Mouse (Mus musculus): ENCODE measurements around the gene Brsk1.

Gene Brsk1

GRCm38 (mm10) chr7:4690387-4690786 lies at the start of gene Brsk1:
Brsk1 (plus strand) TSS chr7:4690604.
- peak; percentile 89 for DNase-seq

GRCm38 (mm10) chr7:4641155-4641554 lies 49.2 kb upstream of the Brsk1 start:
- no peak for DNase-seq

- DNase-seq: no peak
Observed at GRCm38 (mm10) chr7:4641956-4642355, 48.4 kb upstream of the Brsk1 start.

- DNase-seq: no peak
Observed at GRCm38 (mm10) chr7:4643225-4643624, 47.2 kb upstream of the Brsk1 start.

DNA sequence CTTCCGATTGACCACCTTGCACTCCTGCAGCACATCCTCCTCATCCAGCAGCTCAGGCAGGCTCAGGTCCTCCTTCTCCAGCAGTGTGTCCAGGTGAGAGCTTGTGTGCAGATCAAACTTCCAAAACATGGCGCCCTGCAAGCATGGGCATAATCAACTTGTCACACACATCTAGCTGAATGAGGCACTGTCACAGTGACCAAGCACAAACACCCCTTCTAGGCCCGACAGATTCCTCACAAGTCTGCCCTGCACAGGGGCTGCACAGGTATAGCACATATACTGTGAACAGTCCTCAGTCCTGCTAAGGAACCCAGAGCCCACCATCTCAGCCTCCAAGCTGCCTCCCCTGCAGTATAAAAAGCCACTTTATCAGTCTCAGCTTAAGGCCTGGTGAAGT lies 43.6 kb upstream of the Brsk1 start:
- DNase-seq: no peak

GRCm38 (mm10) chr7:4647291-4647690 lies 43.1 kb upstream of the Brsk1 start:
- DNase-seq: no peak

GRCm38 (mm10) chr7:4647992-4648391 lies 42.4 kb upstream of the Brsk1 start:
- DNase-seq: no peak

DNA sequence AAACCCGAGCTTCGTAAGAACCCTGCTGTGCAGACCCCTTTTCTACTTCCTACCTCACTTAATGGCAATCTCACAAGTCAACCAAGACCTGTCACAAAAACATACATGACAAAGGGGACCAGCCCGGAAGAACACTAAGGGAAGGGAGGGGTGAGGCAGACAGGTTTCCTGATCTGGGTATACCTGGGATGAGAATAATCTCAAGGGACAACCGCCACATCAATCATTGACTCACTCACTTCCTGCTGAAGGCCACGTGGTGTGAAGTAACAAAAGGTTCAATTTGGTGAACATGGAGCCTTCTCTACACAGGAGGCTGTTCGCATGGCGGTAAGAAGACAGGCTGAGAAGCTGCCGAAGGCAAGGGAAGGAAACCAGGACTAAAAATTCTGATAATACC lies 38.8 kb upstream of the Brsk1 start:
- no peak for DNase-seq

GRCm38 (mm10) chr7:4652726-4653125 lies 37.7 kb upstream of the Brsk1 start:
- DNase-seq: no peak

GRCm38 (mm10) chr7:4653351-4653750 lies 37.1 kb upstream of the Brsk1 start:
- no peak for DNase-seq

- peak; percentile 40 for DNase-seq
Observed at GRCm38 (mm10) chr7:4653780-4654179, 36.6 kb upstream of the Brsk1 start.

DNA sequence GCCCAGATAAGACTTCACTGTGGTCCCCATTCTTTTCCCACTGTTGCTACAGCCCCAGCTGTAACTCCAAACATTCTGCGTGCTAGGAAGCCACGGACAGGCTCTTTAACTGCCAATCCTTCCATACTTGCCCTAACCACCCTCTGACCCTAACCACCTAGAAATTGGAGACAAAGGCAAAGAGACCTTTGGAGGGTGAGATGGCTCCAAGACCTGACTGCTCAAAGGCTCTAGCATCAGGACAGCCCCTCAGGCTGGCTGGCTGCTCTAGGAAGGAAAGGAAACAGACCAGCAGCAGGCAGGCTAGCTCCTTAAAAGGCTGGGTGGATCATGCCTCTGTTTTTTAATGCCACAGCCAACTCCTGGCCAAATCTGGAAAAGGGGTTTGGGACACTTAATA lies 36.2 kb upstream of the Brsk1 start:
- DNase-seq: no peak

DNA sequence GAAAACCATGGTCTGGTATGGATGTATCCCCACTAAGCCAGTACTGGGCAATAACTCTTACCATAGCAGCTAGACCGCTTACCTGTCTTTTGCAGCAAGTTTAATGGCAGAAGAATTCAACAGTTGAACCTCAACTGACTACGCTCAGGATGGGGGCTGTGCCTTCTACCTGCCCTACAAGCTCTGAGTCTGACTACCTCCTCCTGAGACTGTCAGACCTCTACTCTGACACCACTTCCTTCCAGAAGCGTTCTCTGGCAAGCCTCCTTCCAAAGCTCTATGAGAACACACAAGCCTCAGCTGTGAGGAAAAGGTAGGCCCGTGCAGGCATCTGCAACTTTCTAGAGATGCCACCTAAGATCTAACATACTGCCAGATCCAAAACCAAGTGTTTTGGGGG lies 35.0 kb upstream of the Brsk1 start:
- no peak for DNase-seq

GRCm38 (mm10) chr7:4655916-4656315 lies 34.5 kb upstream of the Brsk1 start:
- no peak for DNase-seq

GRCm38 (mm10) chr7:4656818-4657217 lies 33.6 kb upstream of the Brsk1 start:
- no peak for DNase-seq

- DNase-seq: peak; percentile 29
Observed at GRCm38 (mm10) chr7:4657521-4658127, 32.8 kb upstream of the Brsk1 start.

DNA sequence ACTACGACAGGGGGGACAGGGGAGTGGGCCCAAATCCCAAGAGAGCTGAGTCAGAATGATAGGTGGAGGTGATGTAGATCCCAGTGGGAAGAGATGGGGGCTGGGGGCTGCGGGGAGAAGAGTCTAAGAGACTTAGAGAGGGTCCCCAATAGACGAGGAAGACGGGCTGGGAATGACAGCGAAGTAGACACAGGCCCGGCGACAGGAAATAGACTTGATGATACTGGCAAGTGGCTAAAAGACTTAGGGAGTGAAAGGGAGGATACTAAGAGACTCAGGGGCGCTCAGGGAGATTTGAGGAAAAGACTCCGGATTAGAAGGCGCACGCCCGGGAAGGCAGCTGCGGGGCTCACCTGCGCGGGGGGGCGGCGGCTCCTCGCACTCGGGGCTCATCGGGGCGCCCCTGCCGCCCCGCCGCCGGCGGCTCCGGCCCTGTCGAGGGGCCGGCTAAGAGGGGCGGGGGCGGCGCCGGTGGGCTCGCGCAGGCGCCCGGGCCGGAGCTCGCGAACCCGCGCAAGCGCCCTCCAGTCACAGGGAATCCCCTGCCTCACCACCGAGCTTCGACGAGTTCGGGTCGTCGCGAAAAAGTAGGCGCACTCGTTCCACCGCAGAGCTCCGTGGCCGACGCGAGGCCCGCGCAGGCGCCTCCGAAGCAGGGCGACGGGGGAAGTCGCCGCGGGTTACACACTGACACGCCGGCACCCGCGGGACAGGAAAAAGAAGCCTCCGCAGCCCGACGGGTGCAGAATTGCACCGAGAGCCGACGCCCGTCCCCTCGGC lies 32.1 kb upstream of the Brsk1 start:
- peak; percentile 63 for DNase-seq

GRCm38 (mm10) chr7:4658912-4659551 lies 31.4 kb upstream of the Brsk1 start, which contains the start of gene Ppp6r1:
Ppp6r1 (minus strand) TSS chr7:4659019.
- peak; percentile 97 for DNase-seq

DNA sequence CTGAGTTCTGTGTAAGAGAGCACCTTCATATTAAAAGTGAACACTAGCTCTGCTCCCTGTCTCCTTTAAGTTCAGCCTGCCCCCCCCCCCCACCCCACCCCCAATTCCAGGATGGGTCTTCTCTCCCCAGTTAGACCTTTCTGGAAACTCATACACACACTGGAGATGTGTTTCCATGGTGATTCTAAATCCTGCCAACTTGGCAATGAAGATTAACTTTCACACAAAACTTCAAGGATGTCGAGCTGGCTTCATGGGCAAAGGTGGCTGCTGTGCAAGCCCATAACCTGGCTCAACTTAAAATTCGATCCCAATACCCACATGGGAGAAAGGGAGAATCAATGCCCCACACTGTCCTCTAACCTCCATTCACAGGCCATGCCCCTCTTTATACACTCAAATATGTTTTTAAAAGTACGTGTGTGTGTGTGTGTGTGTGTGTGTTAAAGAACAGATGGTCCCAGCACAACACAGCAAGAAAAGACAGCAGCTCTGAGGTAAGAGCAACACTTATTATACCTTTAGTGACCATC lies 30.4 kb upstream of the Brsk1 start:
- DNase-seq: no peak

GRCm38 (mm10) chr7:4663179-4663578 lies 27.2 kb upstream of the Brsk1 start:
- no peak for DNase-seq

- DNase-seq: no peak
Observed at GRCm38 (mm10) chr7:4663742-4664141, 26.7 kb upstream of the Brsk1 start.

DNA sequence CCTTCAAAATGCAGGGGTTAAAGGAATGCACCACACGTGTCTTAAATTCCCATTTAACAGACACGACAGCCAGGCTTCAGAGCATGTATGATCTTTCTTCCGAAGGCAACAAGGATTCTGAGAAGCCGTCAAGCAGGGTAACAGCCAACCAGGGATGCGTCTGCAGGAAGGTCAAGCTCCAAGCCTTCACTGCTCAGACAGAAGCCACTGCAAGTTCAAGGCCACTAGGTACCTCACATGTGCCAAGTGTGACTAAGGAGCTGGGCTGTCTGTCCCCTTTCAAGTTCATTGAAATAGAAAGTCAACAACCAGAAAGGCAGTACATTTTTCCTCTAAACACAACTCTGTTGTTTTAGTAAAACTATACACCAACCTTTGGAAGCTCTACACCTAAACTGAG lies 23.5 kb upstream of the Brsk1 start:
- DNase-seq: no peak

GRCm38 (mm10) chr7:4668506-4668905 lies 21.9 kb upstream of the Brsk1 start:
- DNase-seq: no peak

GRCm38 (mm10) chr7:4669156-4669555 lies 21.2 kb upstream of the Brsk1 start:
- DNase-seq: no peak

All from right cerebral cortex, postnatal 14 days (tissue).